Mouse (Mus musculus) 3T3-L1 (cell line): ENCODE data around the gene Uspl1.
"Not testable (repeated sequence)": the region's sequence is repeated elsewhere in the genome, so short reads cannot be mapped to it uniquely, and the experiment has no call there.

ENCODE experiments used
- DNase-seq: peaks from one replicate; pipeline ENCODE4 v3.0.0-alpha.2; 2015; ENCODE audit warnings: low read depth, low spot score

Uspl1 gene

GRCm38 (mm10) chr5:149184104-149184843 lies at the start of gene Uspl1, which contains the start of gene Hmgb1:
Uspl1 (plus strand) TSS chr5:149184350.
Hmgb1 (minus strand) TSS chr5:149184489.
- peak; percentile 99 for DNase-seq

- DNase-seq, result no peak
These were observed 49.2 kb upstream of the Uspl1 start for GRCm38 (mm10) chr5:149134751-149135454.

GRCm38 (mm10) chr5:149135455-149136354 lies 48.4 kb upstream of the Uspl1 start:
- DNase-seq, result no peak

GRCm38 (mm10) chr5:149136933-149137365 lies 47.2 kb upstream of the Uspl1 start:
- DNase-seq, result peak; percentile 82

- peak; percentile 61 for DNase-seq
These were observed 46.7 kb upstream of the Uspl1 start for GRCm38 (mm10) chr5:149137447-149137846.

GRCm38 (mm10) chr5:149138087-149138486 lies 46.1 kb upstream of the Uspl1 start:
- DNase-seq, result not testable (repeated sequence)

- DNase-seq, result no peak
These were observed 43.8 kb upstream of the Uspl1 start for GRCm38 (mm10) chr5:149140336-149140735.

GRCm38 (mm10) chr5:149141155-149141554 lies 43.0 kb upstream of the Uspl1 start:
- not testable (repeated sequence) for DNase-seq

- DNase-seq, result peak; percentile 91
These were observed 40.3 kb upstream of the Uspl1 start for GRCm38 (mm10) chr5:149143766-149144375.

- DNase-seq, result no peak
These were observed 37.5 kb upstream of the Uspl1 start for GRCm38 (mm10) chr5:149146691-149147090.

GRCm38 (mm10) chr5:149147386-149148000 lies 36.7 kb upstream of the Uspl1 start:
- DNase-seq, result no peak

GRCm38 (mm10) chr5:149150882-149151281 lies 33.3 kb upstream of the Uspl1 start:
- DNase-seq, result no peak

GRCm38 (mm10) chr5:149152063-149152773 lies 31.9 kb upstream of the Uspl1 start:
- no peak for DNase-seq

GRCm38 (mm10) chr5:149152774-149153155 lies 31.4 kb upstream of the Uspl1 start:
- no peak for DNase-seq

GRCm38 (mm10) chr5:149156886-149157563 lies 27.1 kb upstream of the Uspl1 start:
- DNase-seq, result no peak

GRCm38 (mm10) chr5:149159021-149159420 lies 25.1 kb upstream of the Uspl1 start:
- DNase-seq, result no peak

GRCm38 (mm10) chr5:149160469-149160868 lies 23.7 kb upstream of the Uspl1 start:
- DNase-seq, result no peak

GRCm38 (mm10) chr5:149162890-149163289 lies 21.3 kb upstream of the Uspl1 start:
- peak; percentile 42 for DNase-seq

- DNase-seq, result no peak
These were observed 19.3 kb upstream of the Uspl1 start for GRCm38 (mm10) chr5:149164881-149165280.

- no peak for DNase-seq
These were observed 18.1 kb upstream of the Uspl1 start for GRCm38 (mm10) chr5:149166011-149166410.
